Mouse (Mus musculus) gonadal fat pad, adult 2 months (tissue): ENCODE results near the gene Fat4. TPM values are rescaled to one million over a fixed set of nuclear protein-coding genes. Genes with fewer than 3 reads are reported as not detected.

Source experiments
- DNase-seq: peaks from one replicate; pipeline ENCODE4 v3.0.0-alpha.2; 2012; ENCODE audit warnings: low read depth
- polyA plus RNA-seq: library from polyadenylated mRNA; depleted of rRNA; stranded (reverse); fragments of >200 nt; gene quantifications from 2 replicates; pipeline ENCODE4 v1.2.3, GENCODE M21; 2012; rRNA removed

Gene Fat4
- 3.1 and 4.1 TPM in 2 replicates for polyA plus RNA-seq

- DNase-seq: no peak
Measured at GRCm38 (mm10) chr3:38886890-38887355, at the start of gene Fat4. Fat4 (plus strand) TSS chr3:38886940.

- no peak for DNase-seq
Measured at GRCm38 (mm10) chr3:38839438-38839837, 47.3 kb upstream of the Fat4 start.

- no peak for DNase-seq
Measured at GRCm38 (mm10) chr3:38843000-38843538, 43.7 kb upstream of the Fat4 start.

- DNase-seq: no peak
Measured at GRCm38 (mm10) chr3:38846602-38847382, 39.9 kb upstream of the Fat4 start.

- DNase-seq: no peak
Measured at GRCm38 (mm10) chr3:38849077-38849476, 37.7 kb upstream of the Fat4 start.

- DNase-seq: no peak
Measured at GRCm38 (mm10) chr3:38849536-38849935, 37.2 kb upstream of the Fat4 start.

GRCm38 (mm10) chr3:38853650-38854049 is 33.1 kb upstream of the Fat4 start:
- DNase-seq: no peak

GRCm38 (mm10) chr3:38860683-38861082 is 26.1 kb upstream of the Fat4 start:
- DNase-seq: no peak

- DNase-seq: peak; percentile 91
Measured at GRCm38 (mm10) chr3:38871291-38871690, 15.4 kb upstream of the Fat4 start.

- no peak for DNase-seq
Measured at GRCm38 (mm10) chr3:38875872-38876271, 10.9 kb upstream of the Fat4 start.

GRCm38 (mm10) chr3:38876706-38877105 is 10.0 kb upstream of the Fat4 start:
- no peak for DNase-seq

- no peak for DNase-seq
Measured at GRCm38 (mm10) chr3:38882778-38883177, 4.0 kb upstream of the Fat4 start.

- DNase-seq: no peak
Measured at GRCm38 (mm10) chr3:38883676-38884075, 3.1 kb upstream of the Fat4 start.

- no peak for DNase-seq
Measured at GRCm38 (mm10) chr3:38884276-38884675, 2.5 kb upstream of the Fat4 start.

GRCm38 (mm10) chr3:38884919-38885418 is 1.8 kb upstream of the Fat4 start:
- DNase-seq: no peak

GRCm38 (mm10) chr3:38885481-38886001 is 1.2 kb upstream of the Fat4 start:
- no peak for DNase-seq

GRCm38 (mm10) chr3:38886061-38886821 is 499 bp upstream of the Fat4 start:
- DNase-seq: no peak

GRCm38 (mm10) chr3:38887381-38887991 is 746 bp downstream of the Fat4 start:
- DNase-seq: no peak

GRCm38 (mm10) chr3:38888111-38888510 is 1.4 kb downstream of the Fat4 start:
- no peak for DNase-seq

- no peak for DNase-seq
Measured at GRCm38 (mm10) chr3:38892791-38893224, 6.1 kb downstream of the Fat4 start.

- DNase-seq: no peak
Measured at GRCm38 (mm10) chr3:38900839-38901238, 14.1 kb downstream of the Fat4 start.

- no peak for DNase-seq
Measured at GRCm38 (mm10) chr3:38906832-38907231, 20.1 kb downstream of the Fat4 start.
